Mouse (Mus musculus) left cerebral cortex, adult 9 months (tissue): ENCODE results near the gene B3gnt9.

ENCODE experiments used
- DNase-seq, 2 experiments: peaks; one replicate each; pipeline ENCODE4 v3.0.0; 2022; ENCODE audit warnings: low spot score in 2 of 2

B3gnt9 gene

DNA sequence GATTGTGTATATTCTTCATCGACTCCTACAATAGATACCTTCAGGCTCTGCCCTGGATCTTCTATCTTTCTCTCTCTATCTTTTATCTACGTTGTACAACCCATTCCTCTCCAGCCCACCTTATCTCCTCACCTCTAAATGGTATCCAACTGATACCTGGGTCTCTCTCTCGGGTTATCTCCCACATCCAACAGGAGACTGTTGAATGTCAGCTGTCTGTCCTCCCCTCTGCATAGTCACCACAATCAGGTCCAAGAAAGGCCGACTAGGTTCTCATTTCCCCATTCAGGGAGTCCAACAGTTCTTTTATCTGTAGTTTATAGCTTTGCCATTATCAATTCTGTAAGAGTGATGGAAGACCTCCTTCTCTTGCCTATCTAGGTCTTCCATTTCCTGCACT, 27.3 kb upstream of the B3gnt9 start:
- DNase-seq: no peak

GRCm38 (mm10) chr8:105281821-105282220, 26.9 kb upstream of the B3gnt9 start:
- DNase-seq: no peak

DNA sequence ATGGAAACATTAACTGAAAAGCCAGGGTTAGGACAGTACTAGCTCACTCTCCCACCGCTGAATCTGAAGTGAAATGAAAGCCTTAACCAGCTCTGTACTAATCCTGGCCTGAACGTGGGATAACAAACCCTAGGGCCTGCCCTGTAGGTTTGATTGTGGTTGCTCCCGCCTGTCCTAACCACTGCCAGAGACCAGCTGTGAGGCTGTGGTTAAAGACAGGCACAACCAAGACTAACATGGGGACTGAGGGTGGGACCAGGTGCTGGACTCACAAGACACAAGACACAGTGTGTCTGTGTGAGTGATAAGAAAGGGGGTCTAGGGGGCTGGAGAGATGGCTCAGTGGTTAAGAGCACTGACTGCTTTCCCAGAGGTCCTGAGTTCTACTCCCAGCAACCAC, 25.6 kb upstream of the B3gnt9 start:
- DNase-seq: no peak

DNA sequence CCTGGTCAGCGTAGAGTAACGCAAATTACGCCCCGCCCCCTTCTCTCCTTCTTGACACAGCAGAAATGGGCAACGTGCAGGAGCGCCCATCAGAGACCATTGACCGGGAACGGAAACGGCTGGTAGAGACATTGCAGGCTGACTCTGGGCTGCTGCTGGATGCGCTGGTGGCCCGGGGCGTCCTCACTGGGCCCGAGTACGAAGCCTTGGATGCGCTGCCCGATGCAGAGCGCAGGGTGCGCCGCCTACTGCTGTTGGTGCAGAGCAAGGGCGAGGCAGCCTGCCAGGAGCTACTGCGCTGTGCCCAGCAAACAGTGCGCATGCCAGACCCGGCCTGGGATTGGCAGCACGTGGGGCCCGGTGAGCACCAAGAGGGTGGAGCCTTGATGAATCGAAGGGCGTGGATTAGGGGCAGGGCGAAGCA, 24.0 kb upstream of the B3gnt9 start:
- peak in 1 of 2 experiments; percentile 90 for DNase-seq

DNA sequence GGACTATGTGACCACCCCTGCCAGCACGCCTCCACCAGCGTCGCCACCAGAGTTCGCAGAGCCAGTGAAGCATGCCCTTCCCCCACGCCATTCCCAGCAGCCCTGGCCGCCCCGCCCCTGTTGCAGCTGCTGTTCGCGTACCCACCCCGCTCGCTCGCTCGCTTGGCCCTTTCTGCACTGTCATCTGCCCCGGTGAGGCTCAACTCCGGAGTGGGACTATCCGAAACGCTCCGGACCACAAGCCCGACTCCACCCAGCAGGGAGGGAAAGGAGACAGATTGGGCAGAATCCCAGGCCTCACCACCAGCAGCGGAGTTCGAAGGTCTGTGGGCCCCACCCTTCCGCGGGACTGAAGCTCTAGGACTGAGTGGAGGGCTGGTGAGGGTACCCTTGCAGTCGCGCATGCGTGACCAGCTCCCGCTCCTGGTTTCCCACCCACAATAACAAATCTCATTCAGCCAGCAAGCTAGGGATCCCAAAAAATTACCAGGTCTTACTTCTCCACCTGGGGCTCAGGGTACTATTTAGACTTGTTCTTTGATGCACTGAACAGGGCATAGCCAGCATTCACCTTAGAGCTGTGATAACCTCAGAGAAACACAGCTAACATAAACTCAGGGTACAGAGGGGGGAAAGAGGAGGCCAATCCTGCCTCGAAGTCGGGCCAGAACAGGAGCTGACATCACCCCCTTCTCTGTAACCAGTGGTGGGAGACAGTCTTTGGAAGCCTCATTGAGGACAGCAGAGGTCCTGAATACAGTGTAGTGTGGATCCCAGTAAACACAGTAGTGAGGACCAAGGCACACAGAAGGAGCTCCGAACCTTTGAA, 21.6 kb upstream of the B3gnt9 start:
- no peak for DNase-seq

- DNase-seq: no peak
These were observed 20.9 kb upstream of the B3gnt9 start, which contains the start of gene Nol3 for GRCm38 (mm10) chr8:105275840-105276239. Nol3 (plus strand) TSS chr8:105276140.

- no peak for DNase-seq
These were observed 20.4 kb upstream of the B3gnt9 start for GRCm38 (mm10) chr8:105275387-105275786.

GRCm38 (mm10) chr8:105270916-105271186, 15.9 kb upstream of the B3gnt9 start:
- DNase-seq: no peak

DNA sequence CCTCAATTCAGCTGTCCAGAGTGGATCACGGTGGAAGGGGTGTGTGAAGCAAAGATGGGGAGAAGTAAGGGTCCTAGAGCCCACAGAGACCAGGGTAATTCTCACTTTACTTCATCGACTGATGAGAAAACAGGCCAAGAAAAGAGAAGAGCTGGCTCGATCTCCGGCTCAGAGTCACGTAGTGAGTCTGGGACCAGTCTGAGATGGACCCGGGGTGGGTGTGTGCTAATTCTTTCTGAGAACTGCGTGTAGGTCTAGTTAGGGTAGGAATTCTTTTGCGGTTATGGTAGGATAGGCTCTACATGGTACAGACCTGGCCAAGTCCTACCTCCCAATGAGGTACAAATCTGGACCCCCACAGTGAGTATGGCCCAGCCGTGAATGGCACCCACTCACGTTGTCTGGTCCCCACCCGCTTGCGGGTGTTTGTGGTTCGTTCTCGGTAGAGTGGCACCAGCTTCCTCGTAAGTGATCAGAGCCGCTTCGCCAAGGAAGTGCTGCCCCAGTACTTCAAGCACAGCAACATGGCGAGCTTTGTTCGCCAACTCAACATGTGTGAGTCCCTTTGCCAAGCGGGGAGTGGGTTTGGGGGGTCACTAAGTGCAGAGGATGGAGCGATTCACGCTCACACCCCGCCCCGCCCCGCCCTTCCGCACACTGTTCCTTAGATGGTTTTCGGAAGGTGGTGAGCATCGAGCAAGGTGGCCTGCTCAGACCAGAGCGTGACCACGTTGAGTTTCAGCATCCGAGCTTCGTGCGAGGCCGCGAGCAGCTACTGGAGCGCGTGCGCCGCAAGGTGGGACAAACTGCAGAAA, 15.4 kb upstream of the B3gnt9 start:
- no peak for DNase-seq

GRCm38 (mm10) chr8:105269461-105269947, 14.6 kb upstream of the B3gnt9 start, which contains the start of gene Hsf4:
Hsf4 (plus strand) TSS chr8:105269801.
- DNase-seq: peak in 1 of 2 experiments; percentile 65

DNA sequence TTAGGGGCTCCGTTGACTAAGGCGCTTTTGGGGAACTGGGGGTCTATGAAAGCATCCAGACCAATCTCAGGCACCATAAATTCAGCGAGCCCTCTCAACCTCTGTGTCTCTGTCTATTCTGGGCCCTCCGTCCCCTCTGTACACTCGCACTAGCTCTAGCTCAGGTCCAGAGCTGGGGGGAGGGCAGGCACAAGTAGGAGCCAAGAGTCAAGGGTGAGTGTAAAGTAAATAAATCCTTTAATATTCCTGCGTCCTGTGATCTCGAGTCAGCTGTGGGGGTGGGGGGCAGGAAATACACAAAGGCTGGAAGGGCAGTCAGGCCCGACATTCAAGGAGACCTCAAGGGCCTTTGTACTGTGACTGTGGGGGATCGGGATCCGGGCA, 14.1 kb upstream of the B3gnt9 start:
- peak in 1 of 2 experiments; percentile 14 for DNase-seq

- peak; percentile 82 to 84 for DNase-seq
These were observed 13.6 kb upstream of the B3gnt9 start for GRCm38 (mm10) chr8:105268342-105269074.

GRCm38 (mm10) chr8:105266775-105267174, 11.8 kb upstream of the B3gnt9 start:
- DNase-seq: no peak

DNA sequence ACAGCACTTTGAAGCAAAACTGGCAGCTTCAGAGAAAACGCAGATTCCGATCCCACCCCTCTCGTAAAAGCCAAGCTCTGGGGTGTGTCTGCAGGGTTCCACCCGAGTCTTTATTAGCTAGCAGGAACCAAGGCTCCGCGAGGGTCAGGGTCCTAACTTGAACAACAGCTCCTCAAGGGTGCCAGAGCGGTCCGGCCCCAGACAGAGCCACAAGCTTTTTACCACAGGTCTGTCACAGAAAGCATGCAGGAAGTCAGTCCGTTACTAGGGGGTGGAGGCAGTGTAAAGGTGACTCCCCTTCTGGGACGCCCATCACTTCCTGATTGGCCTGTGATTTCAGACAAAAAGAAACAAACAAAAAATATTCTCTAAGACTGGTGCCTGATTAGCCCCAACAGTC, 10.2 kb upstream of the B3gnt9 start:
- no peak for DNase-seq

DNA sequence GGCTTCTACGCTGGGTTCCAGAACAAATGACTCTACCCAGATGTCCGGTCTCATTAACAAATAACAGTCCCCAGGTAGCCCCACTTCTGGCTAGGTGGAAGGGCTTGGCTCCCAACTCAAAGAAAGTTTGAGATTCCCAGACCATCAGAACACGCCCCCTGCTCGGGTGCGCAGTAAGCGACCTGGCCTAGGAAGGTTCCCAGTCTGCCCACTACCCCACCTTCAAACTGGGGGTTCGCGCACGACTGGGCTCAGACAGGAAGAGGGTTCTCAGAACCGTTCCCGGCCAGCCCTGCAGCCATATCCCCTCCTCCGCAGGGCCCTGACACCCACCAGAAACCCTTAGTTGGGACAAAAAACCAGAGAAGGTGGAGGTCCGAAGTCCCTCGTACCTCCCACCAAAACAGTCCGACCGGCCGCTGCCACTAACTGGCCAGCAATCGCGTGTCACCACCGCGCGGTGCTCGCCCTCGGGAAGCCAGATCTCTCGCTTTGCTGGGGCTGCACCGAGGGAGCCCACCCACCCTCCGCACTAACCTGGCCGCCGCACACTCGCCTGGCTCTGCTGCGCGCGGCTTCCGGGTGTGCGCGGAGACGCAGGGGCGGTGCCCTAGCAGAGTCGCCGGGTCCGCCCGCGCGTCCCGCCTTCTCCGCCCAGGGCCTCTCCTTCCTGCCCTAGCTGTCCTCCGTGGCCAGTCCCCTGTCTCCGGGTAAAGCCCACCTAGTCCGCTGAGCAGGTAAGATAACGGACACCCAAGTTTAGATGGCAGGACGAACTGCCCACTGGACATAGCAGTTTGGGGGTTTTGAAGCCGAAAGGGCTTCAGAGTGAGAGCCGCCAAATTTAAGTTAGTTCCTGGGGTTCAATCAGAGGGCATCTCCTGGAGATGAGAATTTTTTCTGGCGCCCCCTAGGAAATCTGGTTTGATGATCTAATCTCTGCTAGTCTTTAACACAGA, 9.3 kb upstream of the B3gnt9 start, which contains the start of the genes Tradd and Fbxl8:
Tradd (minus strand) TSS at position 586 of the 959 bp plus-strand sequence.
Fbxl8 (plus strand) TSS at position 625 of the 959 bp plus-strand sequence.
- no peak for DNase-seq

- DNase-seq: no peak
These were observed 8.4 kb upstream of the B3gnt9 start for GRCm38 (mm10) chr8:105263244-105263912.

- no peak for DNase-seq
These were observed 6.5 kb upstream of the B3gnt9 start for GRCm38 (mm10) chr8:105261326-105261980.

DNA sequence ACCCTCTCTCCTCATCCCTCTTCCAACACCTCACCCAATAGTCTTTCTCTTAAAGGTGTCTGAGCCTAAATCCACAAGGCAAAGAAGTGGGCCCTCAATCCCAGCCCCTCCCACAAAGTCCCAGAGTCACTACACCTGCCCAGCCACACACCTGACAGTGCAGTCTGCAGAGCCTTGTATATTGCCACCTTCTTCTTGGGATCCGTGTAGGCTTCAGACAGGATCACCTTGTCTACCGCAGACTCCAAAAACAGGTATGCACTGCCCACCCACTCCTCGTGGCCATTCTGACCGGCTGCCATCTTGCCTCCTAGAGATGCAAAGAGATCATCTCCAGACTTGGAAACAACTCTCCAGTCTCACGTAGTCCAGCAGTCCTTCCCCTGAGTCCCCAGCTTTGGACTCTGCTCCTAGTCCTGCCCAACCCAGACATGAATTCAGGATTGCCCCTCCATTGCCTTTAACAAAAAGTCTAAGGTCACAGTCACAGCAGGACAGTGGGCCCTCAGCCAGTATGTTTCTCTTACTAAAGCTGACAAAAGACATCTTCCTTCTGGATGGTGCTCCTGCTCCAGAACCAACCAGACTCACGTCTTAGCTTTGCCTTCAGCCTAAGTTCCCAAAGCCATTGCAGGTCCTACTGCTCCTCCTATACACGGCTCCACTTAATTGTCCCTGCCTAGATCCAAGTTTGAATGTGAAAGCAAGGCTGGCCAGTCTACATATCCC, 5.6 kb upstream of the B3gnt9 start:
- DNase-seq: no peak
